Mouse (Mus musculus) hindbrain, embryonic 15.5 days (tissue): ENCODE measurements around the gene Gm9821. TPM values are rescaled to one million over a fixed set of nuclear protein-coding genes. Genes with fewer than 3 reads are reported as not detected.
A peak's percentile ranks its signal among the peaks of the same experiment; 100 is the strongest.

Experiments
- ATAC-seq: fragments of 200-750 bp; cut with Nextera tagmentation; 2 replicates; pipeline ENCODE4 v1.8.0; 2017; ENCODE audit warnings: low read depth, moderate number of reproducible peaks, moderate TSS enrichment; ENCODE audit not compliant: low FRiP score
- H3K27ac ChIP-seq: fragments of 300-500 bp; sonication (generic); replicated peaks from 2 replicates; pipeline ENCODE4 v1.5.1; 2015; ENCODE audit warnings: mild to moderate bottlenecking, inconsistent platforms
- H3K27me3 ChIP-seq: fragments of 300-500 bp; sonication (generic); 2 replicates; pipeline ENCODE4 v1.6.1; 2015; ENCODE audit warnings: control low read depth, inconsistent platforms
- H3K36me3 ChIP-seq: fragments of 300-500 bp; sonication (generic); 2 replicates; pipeline ENCODE4 v1.6.1; 2015; ENCODE audit warnings: control low read depth, inconsistent platforms
- H3K4me1 ChIP-seq: fragments of 300-500 bp; sonication (generic); replicated peaks from 2 replicates; pipeline ENCODE4 v1.6.1; 2015; ENCODE audit warnings: control low read depth, inconsistent platforms
- H3K4me2 ChIP-seq: fragments of 300-500 bp; sonication (generic); 2 replicates; pipeline ENCODE4 v1.6.1; 2015; ENCODE audit warnings: moderate library complexity, mild to moderate bottlenecking, inconsistent platforms
- H3K4me3 ChIP-seq: fragments of 300-500 bp; sonication (generic); 2 replicates; pipeline ENCODE4 v1.5.1; 2015; ENCODE audit warnings: mild to moderate bottlenecking, inconsistent platforms
- H3K9ac ChIP-seq: fragments of 300-500 bp; sonication (generic); 2 replicates; pipeline ENCODE4 v1.6.1; 2015; ENCODE audit warnings: inconsistent platforms
- H3K9me3 ChIP-seq: fragments of 300-500 bp; sonication (generic); 2 replicates; pipeline ENCODE4 v1.6.1; 2016; ENCODE audit warnings: control low read depth, inconsistent platforms
- WGBS: fragments of 180-500 bp; shearing (Covaris S2); methylation state at CpG from one replicate; pipeline ENCODE4 v1.1.7; 2015; 5-methylcytosine and 5-hydroxymethylcytosine counted together
- polyA plus RNA-seq: library from polyadenylated mRNA; unstranded; fragments of >200 nt; fragmentation: Nextera tagmentation; extraction: Ambion mirVana; gene quantifications from 2 replicates; pipeline ENCODE4 v1.2.1, GENCODE M21; 2015

Gm9821 gene
- 0.30 and 0.32 TPM in 2 replicates for polyA plus RNA-seq

DNA sequence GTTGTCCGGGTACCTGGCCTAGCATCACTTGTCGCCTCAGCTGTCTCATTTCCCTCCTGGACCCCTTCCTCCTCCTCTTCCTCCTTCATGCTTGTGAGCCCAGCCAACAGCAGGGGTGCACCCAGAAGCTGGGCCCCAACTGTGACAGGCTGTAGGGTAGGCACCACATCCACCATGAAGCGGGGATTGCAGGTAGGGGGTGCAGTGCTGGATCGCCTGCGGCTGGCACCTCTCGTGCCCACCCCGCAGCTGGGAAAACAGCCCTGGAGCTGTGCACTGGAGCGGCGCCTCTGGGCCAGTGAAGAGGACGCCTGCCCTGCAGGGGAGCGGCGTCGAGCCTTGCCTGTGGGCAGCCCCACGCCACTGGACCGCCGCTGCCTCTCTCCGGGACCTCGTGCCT lies at the start of gene Gm9821:
Gene Gm9821, plus strand, starts transcription at position 221 of the 400 bp plus-strand sequence.
- Histone ChIP-seq H3K4me2 (no peak within 1 kb of the TSS), H3K27me3 (no peaks in the 10 kb centered on the region), H3K4me3 (no peak within 1 kb of the TSS), H3K4me1 (peaks cover 37% of the 10 kb centered on the region), H3K27ac (no peak within 1 kb of the TSS; the same call in 1 of the 2 replicates), H3K9ac (no peak within 1 kb of the TSS), H3K9me3 (no peaks in the 10 kb centered on the region), H3K36me3 (no peaks in the 10 kb centered on the region)
- ATAC-seq: no peak
- 84% methylated on average over 18 of the region's 18 CpGs for WGBS

DNA sequence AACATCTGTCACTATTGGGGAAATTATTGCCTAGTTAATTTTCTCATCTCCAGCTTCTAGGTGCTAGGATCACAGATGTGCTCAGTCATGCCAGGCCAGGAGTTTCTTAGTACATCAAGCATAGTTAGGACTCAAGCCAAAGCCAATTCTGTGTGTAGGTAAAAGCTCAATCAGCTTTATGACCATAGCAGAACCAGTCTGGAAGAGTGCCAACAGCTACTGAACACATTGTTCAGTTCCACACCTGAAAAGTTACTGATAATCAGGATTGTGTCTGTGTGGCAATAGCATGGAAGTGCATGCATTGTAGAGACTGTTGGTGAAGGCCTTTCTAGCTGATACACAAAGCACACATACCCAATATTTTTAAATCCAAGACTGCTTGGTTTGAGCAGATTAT lies 47.5 kb upstream of the Gm9821 start:
- Histone ChIP-seq H3K9ac (no peak overlapping the region), H3K36me3 (peaks cover 15% of the 10 kb centered on the region), H3K4me2 (no peak overlapping the region), H3K27ac (no peak overlapping the region), H3K4me1 (no peaks in the 10 kb centered on the region), H3K4me3 (no peak overlapping the region), H3K9me3 (no peaks in the 10 kb centered on the region), H3K27me3 (no peaks in the 10 kb centered on the region)
- ATAC-seq: no peak

DNA sequence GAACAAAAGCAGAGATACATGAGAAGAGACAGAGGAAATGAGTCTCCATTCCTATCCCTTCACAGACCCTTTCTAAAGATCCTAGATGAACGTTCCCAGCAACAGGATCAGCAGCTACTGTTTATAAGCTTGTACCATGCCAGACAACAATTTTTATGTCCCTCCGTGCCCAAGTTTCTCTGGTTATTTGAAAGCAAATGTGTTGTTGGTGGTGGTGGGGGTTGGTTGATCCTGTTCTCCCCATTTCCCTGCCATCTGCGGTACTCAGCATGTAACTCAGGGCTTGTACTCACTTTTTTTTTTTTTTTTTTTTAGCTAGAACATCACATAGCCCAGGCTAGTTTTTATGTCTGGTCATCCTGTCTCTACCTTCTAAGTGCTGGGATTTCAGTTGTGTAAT lies 46.4 kb upstream of the Gm9821 start:
- Histone ChIP-seq H3K9ac (no peak overlapping the region), H3K27me3 (no peaks in the 10 kb centered on the region), H3K4me2 (no peak overlapping the region), H3K4me3 (no peak overlapping the region), H3K36me3 (peaks cover 15% of the 10 kb centered on the region), H3K9me3 (no peaks in the 10 kb centered on the region), H3K27ac (no peak overlapping the region), H3K4me1 (no peaks in the 10 kb centered on the region)
- 93% methylated on average over 3 of the region's 3 CpGs for WGBS
- no peak for ATAC-seq

DNA sequence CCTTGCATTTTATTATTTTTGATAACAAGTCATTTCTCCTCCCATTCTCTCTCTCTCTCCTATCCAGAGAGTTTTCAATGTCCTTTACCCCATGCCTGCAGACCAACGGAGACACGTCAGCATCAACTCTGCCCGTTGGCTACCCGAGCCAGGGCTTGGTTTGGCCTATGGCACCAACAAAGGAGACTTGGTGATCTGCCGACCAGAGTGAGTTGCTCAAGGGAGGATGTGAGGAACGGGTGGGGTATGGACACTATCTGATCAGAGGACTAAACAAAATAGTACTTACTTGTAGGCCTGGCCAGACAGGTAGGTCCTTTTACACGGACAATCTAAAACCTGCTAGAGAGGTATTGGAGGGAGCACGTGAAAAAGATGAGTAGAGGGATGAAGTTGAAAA lies 45.1 kb upstream of the Gm9821 start:
- no peak for ATAC-seq

DNA sequence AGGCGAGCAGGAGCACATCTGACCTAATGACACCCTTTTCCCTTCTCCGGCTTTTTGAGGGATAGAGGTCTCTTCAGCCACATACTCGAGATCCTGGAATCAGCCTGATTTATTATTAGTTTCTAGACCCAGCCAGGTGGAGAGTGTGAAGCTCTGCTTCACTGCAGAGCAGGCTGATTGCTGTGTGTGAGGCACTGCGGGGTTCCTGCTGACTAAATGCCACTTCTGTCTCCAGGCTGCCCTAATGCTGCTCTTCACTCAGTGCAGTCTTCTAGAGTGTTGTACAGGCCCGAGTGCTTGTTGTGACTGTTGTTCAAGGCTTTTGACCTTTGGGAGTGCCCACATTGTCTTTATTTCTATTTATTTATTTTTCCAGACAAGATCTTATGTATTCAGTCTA lies 43.2 kb upstream of the Gm9821 start:
- Histone ChIP-seq H3K9ac (no peak overlapping the region), H3K4me2 (no peak overlapping the region), H3K4me3 (no peak overlapping the region), H3K27me3 (no peaks in the 10 kb centered on the region), H3K9me3 (no peaks in the 10 kb centered on the region), H3K4me1 (peaks cover 10% of the 10 kb centered on the region; the same call in 1 of the 2 replicates), H3K36me3 (peaks cover 12% of the 10 kb centered on the region), H3K27ac (no peak overlapping the region)
- WGBS: 69% methylated on average over 5 of the region's 5 CpGs
- no peak for ATAC-seq

More for the DNA sequence above, 45.1 kb upstream of the Gm9821 start:
- Histone ChIP-seq H3K27me3 (no peaks in the 10 kb centered on the region), H3K9ac (no peak overlapping the region), H3K9me3 (no peaks in the 10 kb centered on the region), H3K27ac (no peak overlapping the region), H3K4me2 (no peak overlapping the region), H3K36me3 (peaks cover 15% of the 10 kb centered on the region), H3K4me3 (no peak overlapping the region), H3K4me1 (peaks cover 10% of the 10 kb centered on the region; the same call in 1 of the 2 replicates)
- WGBS: 95% methylated on average over 8 of the region's 8 CpGs

DNA sequence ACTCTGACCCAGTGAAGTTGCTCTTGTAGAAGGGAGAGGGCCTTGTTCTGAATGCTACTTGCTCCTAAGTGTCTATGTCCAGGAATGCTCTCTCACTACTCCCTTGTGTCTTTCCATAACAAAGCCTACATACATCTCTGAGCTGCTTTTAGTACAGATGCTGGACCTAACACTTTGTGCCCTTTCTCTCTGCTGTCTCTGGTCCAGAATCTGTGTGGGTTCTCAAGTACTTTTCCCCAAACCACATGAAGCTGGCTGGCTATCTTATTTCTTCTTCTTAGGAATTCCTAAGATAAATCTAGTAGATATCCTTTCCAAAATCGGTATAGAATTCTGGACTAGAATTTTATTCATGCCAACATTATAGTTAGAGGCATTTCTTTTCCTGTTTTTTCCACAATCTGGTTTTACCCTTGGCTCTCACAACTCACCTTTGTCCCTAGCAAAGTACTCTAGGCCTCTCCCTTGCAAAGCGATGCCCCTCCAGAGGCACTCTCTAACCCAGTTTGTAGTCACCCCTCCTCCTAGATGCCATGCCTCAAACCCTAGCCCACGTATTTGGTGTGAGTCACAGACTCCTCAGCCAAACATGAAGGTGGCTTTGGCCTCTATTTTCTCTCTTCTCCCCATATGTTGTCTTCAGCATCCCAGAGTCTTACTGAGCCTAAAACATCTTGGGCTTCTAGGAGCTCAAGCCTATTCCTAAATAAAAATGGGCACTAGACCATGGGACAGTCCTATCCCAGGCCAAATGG lies 42.2 kb upstream of the Gm9821 start:
- 95% methylated on average over 3 of the region's 3 CpGs for WGBS
- no peak overlapping the region for H3K9ac ChIP-seq
- H3K9me3 ChIP-seq: no peaks in the 10 kb centered on the region
- no peak overlapping the region for H3K4me2 ChIP-seq
- peaks cover 10% of the 10 kb centered on the region; the same call in 1 of the 2 replicates for H3K4me1 ChIP-seq
- no peak overlapping the region for H3K4me3 ChIP-seq
- no peak overlapping the region for H3K27ac ChIP-seq
- no peaks in the 10 kb centered on the region for H3K27me3 ChIP-seq
- peaks cover 13% of the 10 kb centered on the region for H3K36me3 ChIP-seq
- no peak for ATAC-seq

DNA sequence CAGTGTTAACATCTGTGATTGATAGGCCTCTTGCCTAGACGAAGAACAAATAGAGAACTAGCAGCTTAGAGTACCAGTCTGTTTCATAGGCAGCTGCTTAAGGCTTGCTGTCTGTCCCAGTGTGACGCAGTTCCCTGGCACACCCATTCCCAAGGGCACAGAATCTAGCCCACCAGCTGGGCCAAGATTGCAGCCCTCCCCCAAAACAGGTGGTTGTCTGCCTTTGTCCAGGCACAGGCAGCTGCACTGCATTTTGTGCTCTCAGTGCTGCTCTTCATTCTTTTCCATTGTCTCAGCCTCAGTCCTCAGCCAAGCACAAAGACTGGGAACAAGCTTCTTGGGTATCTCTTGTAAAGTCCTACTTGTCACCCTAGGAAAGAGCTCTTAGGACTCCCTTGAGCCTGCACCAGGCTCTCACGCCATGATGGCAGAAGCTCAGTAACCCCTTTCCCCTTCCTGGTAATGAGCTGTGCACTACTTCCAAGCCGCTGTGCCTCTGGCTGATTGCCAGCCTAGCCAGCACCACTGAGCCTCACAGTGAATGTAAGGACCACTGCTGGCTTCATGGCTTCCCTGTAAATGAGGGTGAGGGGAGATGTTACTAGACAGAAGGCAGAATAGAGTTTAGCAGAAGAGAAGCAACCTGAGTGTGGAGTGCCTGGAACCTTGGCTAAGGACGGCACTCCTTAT lies 40.7 kb upstream of the Gm9821 start:
- peak; percentile 66 for ATAC-seq
- H3K4me3 ChIP-seq: no peak overlapping the region
- no peaks in the 10 kb centered on the region for H3K9me3 ChIP-seq
- H3K36me3 ChIP-seq: peaks cover 24% of the 10 kb centered on the region
- peaks cover 10% of the 10 kb centered on the region; the same call in 1 of the 2 replicates for H3K4me1 ChIP-seq
- no peaks in the 10 kb centered on the region for H3K27me3 ChIP-seq
- no peak overlapping the region for H3K4me2 ChIP-seq
- H3K9ac ChIP-seq: no peak overlapping the region
- peak overlapping the region; percentile 32 for H3K27ac ChIP-seq
- WGBS: 40% methylated on average over 5 of the region's 5 CpGs

DNA sequence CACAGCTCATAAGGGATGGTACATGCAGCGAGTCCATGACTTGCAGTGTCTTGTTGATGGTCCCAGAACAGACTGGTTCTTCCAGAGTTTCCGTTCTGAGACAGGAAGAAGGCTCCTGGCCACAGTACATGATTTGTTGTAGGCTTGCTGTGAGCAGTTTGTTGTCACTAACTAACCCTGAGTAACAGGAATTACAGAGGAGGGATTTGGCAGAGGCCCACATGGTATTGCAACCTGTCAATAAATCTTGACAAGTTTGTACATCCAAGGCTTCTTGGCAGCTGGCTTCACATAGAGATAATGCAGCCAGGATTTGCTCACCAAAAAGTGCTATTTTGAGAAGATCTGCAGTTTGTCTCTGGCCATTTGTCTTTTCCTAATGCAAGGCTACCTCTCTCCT lies 39.4 kb upstream of the Gm9821 start:
- ATAC-seq: no peak
- WGBS: 97% methylated on average over 2 of the region's 2 CpGs

DNA sequence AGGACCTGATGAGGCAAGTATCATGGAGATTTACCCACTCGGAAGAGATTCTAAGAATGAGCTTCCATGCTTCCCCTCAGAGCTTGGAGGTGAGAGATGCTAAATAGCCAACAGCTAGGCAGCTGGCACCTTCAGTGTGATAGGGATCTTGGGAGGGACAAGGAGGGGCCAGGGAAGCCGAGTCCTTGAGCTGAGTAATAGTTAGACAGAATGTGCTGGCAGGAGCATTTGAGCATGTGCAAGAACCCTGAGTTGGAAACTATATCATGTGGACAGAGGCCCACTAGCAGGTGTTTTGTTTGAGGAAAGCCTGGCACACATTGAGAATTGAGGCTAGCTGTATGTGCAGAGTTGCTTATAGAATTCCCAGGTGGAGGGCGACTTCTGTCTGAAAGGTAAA lies 32.9 kb upstream of the Gm9821 start:
- Histone ChIP-seq H3K27me3 (no peaks in the 10 kb centered on the region), H3K9me3 (no peaks in the 10 kb centered on the region), H3K27ac (no peak overlapping the region), H3K36me3 (peaks cover 58% of the 10 kb centered on the region), H3K4me3 (no peak overlapping the region), H3K4me2 (no peak overlapping the region), H3K9ac (no peak overlapping the region), H3K4me1 (no peaks in the 10 kb centered on the region)
- 88% methylated on average over 3 of the region's 3 CpGs for WGBS
- no peak for ATAC-seq

More for the DNA sequence above, 39.4 kb upstream of the Gm9821 start:
- Histone ChIP-seq H3K36me3 (peaks cover 25% of the 10 kb centered on the region; the same call in 1 of the 2 replicates), H3K9me3 (no peaks in the 10 kb centered on the region), H3K27ac (no peak overlapping the region), H3K27me3 (no peaks in the 10 kb centered on the region), H3K4me2 (no peak overlapping the region), H3K4me3 (no peak overlapping the region), H3K4me1 (peaks cover 10% of the 10 kb centered on the region; the same call in 1 of the 2 replicates), H3K9ac (no peak overlapping the region)

DNA sequence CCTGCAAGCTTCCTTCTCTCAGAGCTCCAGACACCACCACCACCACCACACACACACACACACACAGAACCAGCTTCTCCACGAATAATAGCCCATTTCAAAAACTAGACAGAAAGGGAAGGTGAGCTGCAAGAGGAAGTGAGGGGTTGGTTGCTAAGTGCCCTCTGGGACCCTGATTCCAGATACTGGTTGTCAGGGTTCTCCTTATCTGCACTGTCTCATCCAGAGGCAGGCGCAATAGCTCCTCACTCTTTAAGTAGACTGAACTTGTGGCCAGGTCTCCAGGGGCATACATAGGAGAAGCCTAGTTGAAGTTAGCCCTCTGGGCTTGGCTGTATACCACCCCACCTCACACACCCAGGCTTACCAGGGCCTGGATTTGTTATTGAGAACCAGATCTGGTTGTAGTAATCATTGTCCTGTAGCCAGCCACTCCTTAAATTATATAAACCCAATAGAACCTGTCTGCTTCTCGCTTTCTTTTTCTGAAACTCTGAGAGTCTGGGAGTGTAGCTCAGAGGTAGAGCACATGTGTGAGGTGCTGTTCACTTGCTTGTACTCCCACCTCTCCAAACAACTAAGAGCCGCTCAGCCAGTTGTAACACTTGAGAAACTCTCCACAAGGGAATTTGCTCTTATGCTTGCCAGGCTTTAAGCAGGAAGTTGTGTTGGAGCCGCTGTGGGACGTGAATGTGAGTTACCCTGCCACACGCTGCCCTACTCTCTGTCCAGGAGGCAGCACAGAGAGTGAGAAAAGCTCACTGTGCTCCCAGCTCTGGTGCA lies 32.0 kb upstream of the Gm9821 start:
- ATAC-seq: no peak
- Histone ChIP-seq H3K4me2 (no peak overlapping the region), H3K4me3 (no peak overlapping the region), H3K4me1 (no peaks in the 10 kb centered on the region), H3K27ac (no peak overlapping the region), H3K9ac (no peak overlapping the region), H3K9me3 (no peaks in the 10 kb centered on the region), H3K27me3 (no peaks in the 10 kb centered on the region), H3K36me3 (peaks cover 64% of the 10 kb centered on the region)
- 84% methylated on average over 7 of the region's 7 CpGs for WGBS

DNA sequence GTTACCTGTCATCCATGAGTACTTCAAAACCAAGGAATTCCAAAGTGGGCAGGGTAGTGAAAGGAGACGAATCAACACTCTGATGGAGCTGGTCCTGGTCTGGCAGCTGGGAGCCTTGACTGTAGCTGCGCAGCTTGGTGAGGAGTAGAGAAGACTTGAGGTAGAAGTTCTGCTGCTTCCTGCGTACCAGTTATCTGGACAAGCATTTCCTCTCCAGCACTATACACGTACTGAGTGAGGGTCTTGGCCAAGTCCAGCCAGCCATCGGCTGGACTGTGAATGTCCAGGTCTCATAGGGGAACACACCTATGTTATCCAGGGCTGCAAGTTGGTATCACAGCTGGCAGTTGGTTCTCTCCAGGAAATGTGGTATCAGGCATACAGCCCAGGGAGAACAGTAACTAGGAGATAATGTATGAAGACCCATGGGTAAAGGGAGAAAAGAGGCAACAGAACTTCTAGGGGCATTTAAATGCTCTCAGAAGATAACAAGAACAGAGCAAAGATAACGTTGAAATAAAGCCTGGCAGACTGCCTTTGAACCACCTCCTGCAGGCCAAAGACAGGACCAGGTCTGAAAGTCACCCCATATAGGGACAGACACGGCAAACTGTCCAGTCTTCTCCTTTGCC lies 29.0 kb upstream of the Gm9821 start:
- Histone ChIP-seq H3K4me3 (no peak overlapping the region), H3K27ac (no peak overlapping the region), H3K4me1 (peaks cover 3% of the 10 kb centered on the region; the same call in 1 of the 2 replicates), H3K4me2 (no peak overlapping the region), H3K27me3 (0 out of 2 replicates have a peak, but pooled peaks cover 11% of the 10 kb centered on the region), H3K9me3 (no peaks in the 10 kb centered on the region), H3K36me3 (peaks cover 48% of the 10 kb centered on the region), H3K9ac (no peak overlapping the region)
- 93% methylated on average over 7 of the region's 7 CpGs for WGBS
- no peak for ATAC-seq
